In the genomic region with DNA sequence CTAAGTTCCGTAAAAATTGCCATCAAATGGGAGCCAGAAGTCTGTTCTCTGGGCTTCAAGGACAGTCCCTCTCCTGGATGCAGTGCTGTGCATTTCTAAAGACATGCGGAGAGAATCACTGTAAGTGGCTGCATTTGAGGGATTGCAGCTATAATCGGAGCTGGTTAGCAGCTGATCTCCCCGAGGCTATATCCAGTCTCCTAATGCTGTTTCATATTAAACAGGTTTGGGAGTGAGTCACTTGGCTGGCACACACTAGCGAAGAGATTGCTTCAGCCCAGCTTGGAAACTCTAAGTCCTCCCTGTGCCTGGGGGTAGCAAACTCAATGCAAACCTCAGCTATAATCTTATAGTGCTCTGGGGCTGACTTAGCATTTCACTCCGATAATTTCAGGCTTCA, we compare ENCODE assay signal across 8 mouse cellular contexts. TPM values are rescaled to one million over a fixed set of nuclear protein-coding genes. Genes with fewer than 3 reads are reported as not detected.
DNase-seq lines count a peak whose midpoint lies in the region; ATAC-seq lines count a peak whose summit lies in the region.

No protein-coding gene starts in this region.

- H3K9me3 ChIP-seq in limb, embryonic 10.5 days (replicated peaks): no peaks in the 10 kb centered on the region

- H3K4me1 ChIP-seq in limb, embryonic 10.5 days: peaks cover 21% of the 10 kb centered on the region

- DNase-seq in adrenal gland, adult (ENCODE audit: inconsistent age in 2 of 2, low spot score in 1 of 2): peak; percentile 48 to 85
- no peak for DNase-seq in adrenal gland, postnatal 4 days (ENCODE audit: low spot score in 2 of 2)
- peak; percentile 71 for DNase-seq in MN1 (ENCODE audit: low spot score)
- peak; percentile 40 to 46 for DNase-seq in frontal cortex, postnatal 36 days (ENCODE audit: low spot score in 2 of 2)
- no peak for DNase-seq in limb, embryonic 10.5 days (ENCODE audit: low spot score)
- no peak for DNase-seq in lung, postnatal 25 days (ENCODE audit: low spot score)

- peak overlapping the region; percentile 17; the same call in 1 of the 2 replicates for H3K27ac ChIP-seq in limb, embryonic 10.5 days

- H3K4me3 ChIP-seq in limb, embryonic 10.5 days: no peak overlapping the region

- no peaks in the 10 kb centered on the region for H3K36me3 ChIP-seq in limb, embryonic 10.5 days

- WGBS in limb, embryonic 10.5 days: 53% methylated on average over 6 of the region's 6 CpGs

- ATAC-seq in erythroid progenitor cell, adult 5-6 weeks (replicated peaks; ENCODE audit: low FRiP score, poor library complexity, severe bottlenecking): no peak
- ATAC-seq in activated CD4-positive, CD25-positive, alpha-beta regulatory T cell, adult 4 months: no peak

- H3K27me3 ChIP-seq in limb, embryonic 10.5 days (ENCODE audit: low read depth, poor library complexity, severe bottlenecking): no peaks in the 10 kb centered on the region

RNA-seq across cellular contexts. Expression of a gene that starts 14.0 kb away (rescaled TPM):
- total RNA-seq in adrenal gland, postnatal 4 days (2021): 10 to 100 TPM; 34.5 to 34.8 TPM
- polyA plus RNA-seq in limb, embryonic 10.5 days (2016; fragmentation: Nextera tagmentation; extraction: Ambion mirVana): 7.1 and 10.3 TPM in 2 replicates
- total RNA-seq in erythroid progenitor cell, adult 5-6 weeks (2015; ENCODE audit: low replicate concordance): 2.5 and 2.9 TPM in 2 replicates
- 1.0 TPM in 1 of 2 replicates, not detected in the other for total RNA-seq in erythroid progenitor cell, adult 5-6 weeks (2017; ENCODE audit: low replicate concordance)
- polyA plus RNA-seq in activated CD4-positive, CD25-positive, alpha-beta regulatory T cell, adult 4 months (2017; shearing (Covaris generic)): 1 to 10 TPM in 1 of 2 experiments, under 1 TPM in 1; 0.87 to 1.4 TPM

Comparison
In these comparisons a context has a peak if more than half of its experiments do, and no peak if none do; other contexts are left out.
1. DNase-seq: peak in adrenal gland, adult (2 of 2), MN1 (single experiment) and frontal cortex, postnatal 36 days (2 of 2); none in adrenal gland, postnatal 4 days (0 of 2), limb, embryonic 10.5 days (single experiment) and lung, postnatal 25 days (single experiment).
2. RNA of a gene that starts 14.0 kb away (total RNA-seq): 34.5 to 34.8 TPM in adrenal gland, postnatal 4 days; 1.0 to 2.9 TPM in erythroid progenitor cell, adult 5-6 weeks; every median in the first group is over 4 times any median in the second.